Mouse (Mus musculus) testis, adult 2 months (tissue): Measurements from ENCODE around the gene Hmgcs1.

Source experiments
- CTCF ChIP-seq: fragments of 200-500 bp; IDR thresholded peaks from 2 replicates; pipeline ENCODE4 v1.5.1; 2012; ENCODE audit warnings: low read depth, mild to moderate bottlenecking, inconsistent platforms, low read length, moderate library complexity; ENCODE audit not compliant: control insufficient read depth, insufficient read depth, insufficient replicate concordance
- POLR2A ChIP-seq: fragments of 200-500 bp; IDR thresholded peaks from 2 replicates; pipeline ENCODE4 v1.6.1; 2012; ENCODE audit warnings: low read depth, mild to moderate bottlenecking, inconsistent platforms, low read length, moderate library complexity; ENCODE audit not compliant: control insufficient read depth

DNA sequence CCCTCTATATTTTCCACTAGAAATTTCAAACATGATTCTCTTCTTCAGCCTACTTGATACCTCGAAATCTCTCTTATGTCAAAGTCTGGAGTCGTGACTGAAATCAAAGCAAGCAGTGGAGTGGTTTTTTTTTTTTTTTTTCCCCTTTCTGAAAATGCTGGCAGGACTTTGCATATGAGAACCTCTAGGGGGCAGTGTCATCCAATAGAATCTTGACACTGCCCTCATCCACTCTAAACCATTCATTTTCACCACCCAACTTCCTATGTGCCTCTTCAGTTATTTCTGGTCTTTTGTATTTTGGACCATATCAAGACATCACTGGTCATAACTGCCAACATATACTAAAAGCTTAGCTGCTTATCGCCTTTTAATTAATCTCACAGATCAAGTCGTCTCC lies 49.7 kb upstream of the Hmgcs1 start:
- TF ChIP-seq POLR2A, result no peak
- TF ChIP-seq CTCF, result no peak
